Mouse (Mus musculus) limb, embryonic 13.5 days (tissue): ENCODE results near the gene Gm17416. TPM values are rescaled to one million over a fixed set of nuclear protein-coding genes. Genes with fewer than 3 reads are reported as not detected.

Experiments used
- ATAC-seq: fragments of 200-750 bp; cut with Nextera tagmentation; 2 replicates; pipeline ENCODE4 v1.8.0; 2017; ENCODE audit warnings: low read depth, moderate number of reproducible peaks, moderate TSS enrichment; ENCODE audit not compliant: low FRiP score
- H3K27ac ChIP-seq: fragments of 300-500 bp; sonication (generic); 2 replicates; pipeline ENCODE4 v1.5.1; 2015; ENCODE audit warnings: inconsistent platforms, mild to moderate bottlenecking, moderate library complexity
- H3K27me3 ChIP-seq: fragments of 300-500 bp; sonication (generic); 2 replicates; pipeline ENCODE4 v1.6.1; 2015; ENCODE audit warnings: mild to moderate bottlenecking, inconsistent platforms
- H3K36me3 ChIP-seq: fragments of 300-500 bp; sonication (generic); 2 replicates; pipeline ENCODE4 v1.6.1; 2015; ENCODE audit warnings: inconsistent platforms, mild to moderate bottlenecking, moderate library complexity
- H3K4me1 ChIP-seq: fragments of 300-500 bp; sonication (generic); 2 replicates; pipeline ENCODE4 v1.6.1; 2015; ENCODE audit warnings: inconsistent platforms
- H3K4me2 ChIP-seq: fragments of 300-500 bp; sonication (generic); replicated peaks from 2 replicates; pipeline ENCODE4 v1.6.1; 2015; ENCODE audit warnings: inconsistent platforms, mild to moderate bottlenecking, moderate library complexity
- H3K4me3 ChIP-seq: fragments of 300-500 bp; sonication (generic); 2 replicates; pipeline ENCODE4 v1.5.1; 2015; ENCODE audit warnings: moderate library complexity, mild to moderate bottlenecking, inconsistent platforms
- H3K9ac ChIP-seq: fragments of 300-500 bp; sonication (generic); 2 replicates; pipeline ENCODE4 v1.6.1; 2015; ENCODE audit warnings: mild to moderate bottlenecking, inconsistent platforms
- H3K9me3 ChIP-seq: fragments of 300-500 bp; sonication (generic); 2 replicates; pipeline ENCODE4 v1.6.1; 2016; ENCODE audit warnings: inconsistent platforms
- WGBS: fragments of 180-500 bp; shearing (Covaris S2); methylation state at CpG from one replicate; pipeline ENCODE4 v1.1.7; 2015; 5-methylcytosine and 5-hydroxymethylcytosine counted together
- polyA plus RNA-seq: library from polyadenylated mRNA; unstranded; fragments of >200 nt; fragmentation: Nextera tagmentation; extraction: Ambion mirVana; gene quantifications from 2 replicates; pipeline ENCODE4 v1.2.1, GENCODE M21; 2015

The Gm17416 gene
- polyA plus RNA-seq, 1 experiment from 2014 or later, result not detected

DNA sequence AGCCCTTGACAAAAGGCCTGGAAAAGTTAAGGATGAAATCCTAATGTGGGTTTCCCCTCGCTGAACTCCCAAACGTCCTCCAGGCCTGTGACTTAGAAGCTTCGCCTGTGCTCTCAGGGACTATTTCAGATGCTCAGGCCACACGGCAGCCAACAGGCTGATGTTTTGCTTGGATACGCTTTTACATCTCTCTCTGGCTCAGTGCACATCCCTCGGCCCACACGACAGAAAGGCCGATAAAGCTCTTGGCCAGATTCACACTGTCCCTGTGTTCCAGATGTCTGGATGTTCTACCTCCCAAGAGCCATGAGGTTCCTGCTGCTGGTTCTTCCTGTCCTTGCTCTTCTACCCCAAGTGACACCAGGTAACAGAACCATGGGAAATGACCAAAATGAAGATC, 4.3 kb downstream of the Gm17416 start:
- Histone ChIP-seq H3K36me3 (no peaks in the 10 kb centered on the region), H3K9ac (no peak overlapping the region), H3K4me2 (no peak overlapping the region), H3K4me1 (no peaks in the 10 kb centered on the region), H3K9me3 (no peaks in the 10 kb centered on the region), H3K27ac (no peak overlapping the region), H3K4me3 (no peak overlapping the region), H3K27me3 (no peaks in the 10 kb centered on the region)
- ATAC-seq, result no peak
- WGBS, result 89% methylated on average over 8 of the region's 8 CpGs

DNA sequence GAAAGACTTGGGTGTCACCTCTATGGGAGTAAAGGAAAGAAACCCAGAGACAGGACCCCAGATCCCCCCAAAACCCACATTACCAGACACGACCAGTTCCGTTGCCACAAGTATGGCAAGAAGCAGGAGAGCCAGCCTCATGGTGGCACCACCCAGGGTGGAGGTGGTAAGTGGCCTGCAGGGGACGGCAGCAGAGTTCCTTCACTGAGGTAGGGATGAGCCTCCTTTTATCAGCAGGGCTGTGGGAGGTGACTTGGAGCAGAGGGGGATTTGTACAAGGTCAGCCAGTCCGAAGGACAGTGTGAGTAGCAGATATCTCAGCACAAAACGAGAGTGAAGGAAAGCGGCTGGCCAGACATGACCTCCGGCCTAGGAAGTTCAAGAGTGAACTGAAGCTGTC, 11.0 kb downstream of the Gm17416 start, which contains the start of gene Defb19:
Gene Defb19 (minus strand): TSS at position 206 of the 400 bp plus-strand sequence.
- no peaks in the 10 kb centered on the region for H3K27me3 ChIP-seq
- no peaks in the 10 kb centered on the region for H3K36me3 ChIP-seq
- ATAC-seq, result no peak
- no peak within 1 kb of the TSS for H3K27ac ChIP-seq
- no peaks in the 10 kb centered on the region for H3K4me1 ChIP-seq
- H3K4me3 ChIP-seq, result no peak within 1 kb of the TSS
- WGBS, result 69% methylated on average over 7 of the region's 7 CpGs
- no peaks in the 10 kb centered on the region for H3K9me3 ChIP-seq
- H3K4me2 ChIP-seq, result no peak within 1 kb of the TSS
- H3K9ac ChIP-seq, result no peak within 1 kb of the TSS

DNA sequence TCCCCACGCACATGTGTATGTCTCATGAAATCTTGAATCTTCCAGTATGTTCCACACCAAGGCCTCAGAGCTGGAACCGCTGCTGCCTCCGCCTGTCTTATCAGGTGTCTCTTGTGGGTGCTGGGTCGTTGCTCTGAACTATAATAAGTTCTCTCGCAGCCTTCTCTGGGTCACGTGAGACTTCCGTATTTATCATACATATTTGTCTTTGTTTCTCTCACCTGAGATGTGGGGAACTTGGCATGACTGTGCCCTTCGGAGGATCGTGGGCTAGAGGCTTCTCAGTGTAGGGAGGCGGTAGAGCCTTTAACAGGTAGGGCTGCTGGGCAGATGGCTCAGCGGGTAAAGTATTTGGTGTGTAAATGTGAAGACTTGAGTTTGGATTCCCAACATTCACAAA, 11.5 kb downstream of the Gm17416 start:
- Histone ChIP-seq H3K36me3 (no peaks in the 10 kb centered on the region), H3K4me2 (no peak overlapping the region), H3K9me3 (no peaks in the 10 kb centered on the region), H3K4me3 (no peak overlapping the region), H3K9ac (no peak overlapping the region), H3K27ac (no peak overlapping the region), H3K27me3 (no peaks in the 10 kb centered on the region), H3K4me1 (no peaks in the 10 kb centered on the region)
- ATAC-seq, result no peak
- 88% methylated on average over 11 of the region's 11 CpGs for WGBS

DNA sequence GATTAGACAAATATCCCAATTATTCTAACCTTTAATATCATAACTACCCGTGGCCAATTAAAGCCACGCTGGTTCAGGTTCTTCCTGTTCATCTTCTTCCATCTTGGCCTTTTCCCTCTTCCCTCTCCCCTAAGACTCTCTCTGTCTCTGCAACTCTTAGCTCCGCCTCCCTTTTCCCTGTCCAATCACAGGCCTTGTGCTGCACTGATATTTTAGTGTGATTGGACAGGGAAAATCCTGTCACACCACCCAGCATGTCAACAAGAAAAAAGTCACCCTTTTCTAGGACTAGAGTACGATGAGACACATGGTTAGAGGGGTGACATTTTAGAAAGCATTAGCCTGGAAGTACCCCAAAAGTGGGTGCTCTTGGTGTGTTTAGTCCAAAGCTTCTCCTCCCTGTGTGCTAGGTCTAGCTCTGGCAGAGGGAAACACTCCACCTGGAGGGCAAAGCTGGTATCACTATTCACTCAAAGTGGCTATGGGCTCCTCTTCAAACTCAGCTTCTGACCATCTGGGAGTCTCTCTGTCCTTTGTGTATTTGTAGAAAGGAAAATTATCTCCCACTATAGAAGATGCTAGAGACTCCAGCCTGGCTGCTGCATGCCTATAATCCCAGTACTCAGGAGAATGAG, 17.9 kb downstream of the Gm17416 start:
- Histone ChIP-seq H3K27ac (no peak overlapping the region), H3K4me3 (no peak overlapping the region), H3K4me2 (no peak overlapping the region), H3K36me3 (no peaks in the 10 kb centered on the region), H3K4me1 (0 out of 2 replicates have a peak, but pooled peaks cover 5% of the 10 kb centered on the region), H3K9me3 (no peaks in the 10 kb centered on the region), H3K9ac (no peak overlapping the region), H3K27me3 (no peaks in the 10 kb centered on the region)
- ATAC-seq, result no peak
- WGBS, result 66% methylated on average over 4 of the region's 4 CpGs

DNA sequence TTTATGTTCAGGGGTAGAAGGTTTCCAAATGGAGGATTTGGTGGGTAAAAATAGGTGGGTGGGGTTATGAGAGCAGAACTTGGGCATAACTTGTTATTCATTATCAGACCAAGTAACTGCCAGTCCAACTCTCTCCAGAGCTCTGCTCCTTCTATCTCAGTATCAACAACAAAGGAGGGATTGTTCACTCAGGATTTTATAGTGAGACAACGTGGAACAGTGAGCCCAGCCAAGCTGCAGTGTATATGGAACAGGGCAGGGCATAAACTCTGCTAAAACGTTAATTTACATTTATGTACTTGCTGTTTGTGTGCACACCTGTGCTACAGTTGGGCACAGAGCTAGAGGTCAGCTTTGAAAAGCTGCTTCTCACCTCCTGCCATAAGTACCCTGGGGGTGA, 19.3 kb downstream of the Gm17416 start:
- Histone ChIP-seq H3K9ac (no peak overlapping the region), H3K9me3 (no peaks in the 10 kb centered on the region), H3K4me1 (0 out of 2 replicates have a peak, but pooled peaks cover 5% of the 10 kb centered on the region), H3K4me2 (no peak overlapping the region), H3K27me3 (no peaks in the 10 kb centered on the region), H3K36me3 (no peaks in the 10 kb centered on the region), H3K27ac (no peak overlapping the region), H3K4me3 (no peak overlapping the region)
- 22% methylated on average over 2 of the region's 2 CpGs for WGBS
- no peak for ATAC-seq

DNA sequence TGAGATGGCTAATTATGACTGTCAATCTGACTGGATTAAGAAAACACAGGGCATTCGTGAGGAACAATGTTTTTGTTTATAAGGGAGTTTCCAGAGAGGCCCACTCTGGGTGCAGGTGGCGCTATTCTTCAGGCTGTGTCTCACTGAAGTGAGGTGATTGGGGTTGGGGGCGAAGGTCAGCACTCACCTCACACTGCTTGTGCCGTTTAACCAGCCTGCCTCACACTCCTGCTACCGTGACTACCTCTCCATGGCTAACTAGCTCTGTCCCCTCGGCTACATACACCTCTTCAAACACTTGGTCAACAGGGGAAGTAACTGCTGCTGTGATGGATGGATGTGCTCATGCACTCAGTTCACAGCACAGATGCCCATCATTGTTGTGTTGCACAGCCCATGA, 19.9 kb downstream of the Gm17416 start:
- no peak overlapping the region for H3K9ac ChIP-seq
- no peak overlapping the region for H3K4me2 ChIP-seq
- no peak for ATAC-seq
- no peaks in the 10 kb centered on the region for H3K9me3 ChIP-seq
- 0 out of 2 replicates have a peak, but pooled peaks cover 5% of the 10 kb centered on the region for H3K4me1 ChIP-seq
- no peaks in the 10 kb centered on the region for H3K27me3 ChIP-seq
- no peak overlapping the region for H3K27ac ChIP-seq
- H3K4me3 ChIP-seq, result no peak overlapping the region
- no peaks in the 10 kb centered on the region for H3K36me3 ChIP-seq
- 39% methylated on average over 6 of the region's 6 CpGs for WGBS

DNA sequence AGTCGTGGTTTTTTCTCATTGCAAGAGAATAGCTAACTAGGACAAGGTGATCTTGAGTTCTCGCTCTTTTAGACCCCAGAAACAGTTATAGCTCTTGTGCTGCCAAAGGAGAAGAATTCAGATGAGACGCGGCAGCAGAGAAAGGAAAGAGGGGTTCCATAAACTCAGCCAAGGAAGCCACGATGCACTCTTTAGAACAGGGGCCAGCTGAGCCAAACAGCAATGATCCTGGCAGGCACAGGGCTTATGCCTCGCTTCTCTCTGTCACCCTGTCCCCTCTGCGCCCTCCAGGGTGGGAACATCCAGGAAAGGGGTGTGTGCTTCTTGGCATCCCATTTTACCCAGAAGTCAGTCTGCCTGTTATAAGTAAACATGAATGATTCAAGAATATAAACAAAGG, 30.2 kb downstream of the Gm17416 start, which contains the start of gene Defb45:
Gene Defb45 (minus strand): TSS at position 101 of the 400 bp plus-strand sequence.
- Histone ChIP-seq H3K9me3 (no peaks in the 10 kb centered on the region), H3K4me2 (no peak within 1 kb of the TSS), H3K27ac (no peak within 1 kb of the TSS), H3K27me3 (no peaks in the 10 kb centered on the region), H3K9ac (no peak within 1 kb of the TSS), H3K4me3 (no peak within 1 kb of the TSS), H3K4me1 (no peaks in the 10 kb centered on the region), H3K36me3 (no peaks in the 10 kb centered on the region)
- ATAC-seq, result no peak
- WGBS, result 60% methylated on average over 7 of the region's 7 CpGs

DNA sequence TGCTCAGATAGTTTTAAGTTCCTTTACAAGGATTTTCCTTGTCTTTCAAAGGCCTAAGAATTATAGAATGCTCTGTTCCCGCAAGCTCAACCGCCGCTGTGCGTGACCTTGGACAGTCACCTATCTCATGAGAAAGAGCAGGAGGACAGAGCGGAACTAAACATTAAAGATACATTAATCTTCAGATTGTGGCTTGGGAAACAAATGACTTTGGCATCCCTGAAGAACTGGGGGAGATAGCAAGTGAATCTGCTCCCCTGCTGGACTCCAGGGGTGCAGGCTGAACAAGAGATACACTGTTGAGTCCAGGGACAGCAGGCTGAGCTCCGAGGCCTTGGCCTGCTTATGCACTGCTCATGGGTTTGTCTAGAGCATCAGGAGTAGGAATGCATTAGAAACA, 30.9 kb downstream of the Gm17416 start:
- Histone ChIP-seq H3K36me3 (no peaks in the 10 kb centered on the region), H3K4me1 (no peaks in the 10 kb centered on the region), H3K27me3 (no peaks in the 10 kb centered on the region), H3K9me3 (no peaks in the 10 kb centered on the region), H3K4me3 (no peak overlapping the region), H3K4me2 (no peak overlapping the region), H3K9ac (no peak overlapping the region), H3K27ac (no peak overlapping the region)
- WGBS, result 89% methylated on average over 6 of the region's 6 CpGs
- ATAC-seq, result no peak

DNA sequence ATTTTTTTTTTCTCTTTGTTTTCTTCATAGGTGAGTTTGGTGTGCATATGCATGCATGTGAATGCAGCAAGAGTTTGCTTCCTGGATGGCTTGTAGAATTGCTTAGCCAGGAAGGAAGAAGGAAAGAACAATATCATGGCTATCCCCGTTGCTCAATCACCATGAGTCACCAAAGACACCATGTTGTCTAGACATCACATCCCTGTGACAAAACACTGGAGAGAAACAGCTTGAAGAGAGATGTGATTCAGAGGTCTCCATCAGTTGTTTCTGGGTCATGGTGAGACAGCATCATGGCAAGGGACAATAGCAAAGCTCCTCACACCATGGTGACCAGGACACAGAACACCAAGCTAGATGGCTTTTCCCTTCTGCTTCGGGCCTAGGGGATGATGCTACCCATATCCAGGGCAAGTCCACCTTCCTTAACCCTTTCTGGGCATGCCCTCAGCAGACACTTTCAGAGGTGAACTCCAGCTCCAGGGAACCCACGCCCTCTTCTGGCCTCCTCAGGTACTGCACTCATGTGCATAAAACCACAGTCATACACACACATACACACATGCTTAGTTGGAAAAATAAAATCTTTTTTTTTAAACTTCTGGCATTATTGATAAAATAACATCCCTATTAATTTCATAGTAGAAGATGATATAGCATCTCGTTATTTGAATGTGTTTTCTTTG, 32.3 kb downstream of the Gm17416 start:
- Histone ChIP-seq H3K4me1 (no peaks in the 10 kb centered on the region), H3K4me3 (no peak overlapping the region), H3K4me2 (no peak overlapping the region), H3K36me3 (no peaks in the 10 kb centered on the region), H3K27ac (no peak overlapping the region), H3K9ac (no peak overlapping the region), H3K27me3 (no peaks in the 10 kb centered on the region), H3K9me3 (no peaks in the 10 kb centered on the region)
- no peak for ATAC-seq
- WGBS, result 74% methylated on average over 4 of the region's 4 CpGs

DNA sequence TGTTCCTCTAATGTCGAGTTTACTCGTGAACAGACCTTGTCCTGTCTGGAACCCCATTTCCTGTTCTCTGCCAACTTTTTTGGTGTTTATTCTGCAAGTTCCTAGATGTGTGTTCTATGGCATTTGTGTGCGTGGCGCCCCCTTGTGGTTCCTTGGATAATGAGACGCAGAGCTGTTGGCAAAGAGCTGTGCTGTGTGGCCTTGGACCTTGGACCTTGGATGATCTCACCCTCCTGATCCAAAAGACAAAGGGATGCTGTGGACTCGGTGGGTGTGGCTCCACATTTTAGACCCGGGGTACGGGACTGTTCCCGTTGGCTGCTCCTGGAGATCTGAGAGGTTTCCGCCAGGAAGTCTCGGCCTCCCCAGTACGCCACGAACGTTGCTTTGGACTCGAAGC, 34.9 kb downstream of the Gm17416 start, which contains the start of gene Defb36:
Gene Defb36 (plus strand): TSS at position 271 of the 400 bp plus-strand sequence.
- no peak within 1 kb of the TSS for H3K4me3 ChIP-seq
- H3K4me1 ChIP-seq, result no peaks in the 10 kb centered on the region
- H3K27me3 ChIP-seq, result no peaks in the 10 kb centered on the region
- ATAC-seq, result no peak
- H3K9ac ChIP-seq, result no peak within 1 kb of the TSS
- no peak within 1 kb of the TSS for H3K27ac ChIP-seq
- 82% methylated on average over 15 of the region's 15 CpGs for WGBS
- no peaks in the 10 kb centered on the region for H3K36me3 ChIP-seq
- H3K4me2 ChIP-seq, result no peak within 1 kb of the TSS
- H3K9me3 ChIP-seq, result no peaks in the 10 kb centered on the region

DNA sequence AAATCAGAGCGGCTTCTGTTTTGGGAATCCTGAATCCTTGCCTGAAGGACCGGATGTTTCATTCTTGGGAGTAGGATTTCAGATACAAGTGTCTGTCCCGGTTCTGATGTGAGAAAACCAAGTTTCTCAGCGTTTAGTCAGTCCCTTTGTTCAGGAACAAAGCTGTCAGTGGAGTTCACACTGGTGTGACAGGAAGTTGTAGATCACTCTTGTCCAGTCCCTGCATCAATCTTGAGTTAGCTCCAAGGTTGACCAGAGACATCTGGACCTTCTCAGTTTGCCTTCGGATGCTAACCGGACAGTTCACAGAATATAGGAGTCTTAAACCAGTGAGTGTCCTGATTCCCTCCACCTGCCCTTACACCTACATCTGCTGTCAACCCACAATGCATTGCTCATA, 38.6 kb downstream of the Gm17416 start:
- ATAC-seq, result no peak
- no peak overlapping the region for H3K4me2 ChIP-seq
- H3K9ac ChIP-seq, result no peak overlapping the region
- no peaks in the 10 kb centered on the region for H3K4me1 ChIP-seq
- H3K27me3 ChIP-seq, result no peaks in the 10 kb centered on the region
- H3K9me3 ChIP-seq, result no peaks in the 10 kb centered on the region
- H3K36me3 ChIP-seq, result no peaks in the 10 kb centered on the region
- no peak overlapping the region for H3K27ac ChIP-seq
- 50% methylated on average over 6 of the region's 6 CpGs for WGBS
- no peak overlapping the region for H3K4me3 ChIP-seq

DNA sequence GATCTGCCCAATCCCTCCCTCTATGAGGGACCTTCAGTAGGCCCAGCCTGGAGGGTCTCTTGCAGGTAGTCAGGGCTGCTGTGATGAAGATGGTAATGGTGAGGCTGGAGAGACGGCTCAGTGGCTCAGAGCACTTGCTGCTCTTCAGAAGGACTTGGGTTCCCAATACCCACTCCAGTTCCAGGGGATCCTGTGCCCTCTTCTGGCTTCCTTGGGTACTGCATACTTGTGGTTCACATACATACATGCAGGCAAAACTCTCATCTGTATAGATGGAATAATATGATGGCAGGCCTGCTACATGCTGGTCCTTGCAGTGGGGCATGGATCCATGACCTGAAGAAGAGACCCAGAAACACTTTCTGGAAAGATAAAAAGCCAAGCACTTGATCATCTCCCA, 39.6 kb downstream of the Gm17416 start:
- no peak overlapping the region for H3K4me3 ChIP-seq
- no peak overlapping the region for H3K27ac ChIP-seq
- 75% methylated on average over 1 of the region's 1 CpGs for WGBS
- no peaks in the 10 kb centered on the region for H3K36me3 ChIP-seq
- ATAC-seq, result no peak
- H3K4me2 ChIP-seq, result no peak overlapping the region
- H3K4me1 ChIP-seq, result no peaks in the 10 kb centered on the region
- no peaks in the 10 kb centered on the region for H3K27me3 ChIP-seq
- H3K9ac ChIP-seq, result no peak overlapping the region
- H3K9me3 ChIP-seq, result no peaks in the 10 kb centered on the region
